Mouse (Mus musculus): ENCODE measurements around the gene Prg4.

The Prg4 gene

DNA sequence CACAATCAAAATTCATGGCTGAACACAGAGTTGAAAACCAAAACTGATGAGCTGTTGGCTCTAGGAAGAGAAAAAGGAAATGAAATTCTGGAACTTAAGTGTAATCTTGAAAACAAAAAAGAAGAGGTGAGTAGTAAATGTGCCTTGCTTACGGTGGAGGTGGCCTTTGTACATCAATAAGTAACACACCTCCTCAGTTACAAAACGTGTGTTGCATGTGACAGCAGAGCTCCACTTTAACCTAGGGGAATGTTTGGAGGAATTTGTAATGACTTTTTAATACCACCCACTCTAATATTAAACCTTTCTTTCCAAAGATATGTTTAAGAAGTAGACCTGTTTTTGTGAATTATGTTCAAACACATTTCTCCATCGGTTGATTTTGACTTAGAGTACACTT lies 62.1 kb downstream of the Prg4 start:
- no peak for DNase-seq

Data from spleen, adult 18-20 months (tissue).